Mouse (Mus musculus): ENCODE results near the gene Surf6. TPM values are rescaled to one million over a fixed set of nuclear protein-coding genes. Genes with fewer than 3 reads are reported as not detected.
"Not testable (repeated sequence)": the region's sequence is repeated elsewhere in the genome, so short reads cannot be mapped to it uniquely, and the experiment has no call there.

Gene Surf6
- total RNA-seq, 2 experiments from 2014 or later: 6.1 to 7.6 TPM

DNA sequence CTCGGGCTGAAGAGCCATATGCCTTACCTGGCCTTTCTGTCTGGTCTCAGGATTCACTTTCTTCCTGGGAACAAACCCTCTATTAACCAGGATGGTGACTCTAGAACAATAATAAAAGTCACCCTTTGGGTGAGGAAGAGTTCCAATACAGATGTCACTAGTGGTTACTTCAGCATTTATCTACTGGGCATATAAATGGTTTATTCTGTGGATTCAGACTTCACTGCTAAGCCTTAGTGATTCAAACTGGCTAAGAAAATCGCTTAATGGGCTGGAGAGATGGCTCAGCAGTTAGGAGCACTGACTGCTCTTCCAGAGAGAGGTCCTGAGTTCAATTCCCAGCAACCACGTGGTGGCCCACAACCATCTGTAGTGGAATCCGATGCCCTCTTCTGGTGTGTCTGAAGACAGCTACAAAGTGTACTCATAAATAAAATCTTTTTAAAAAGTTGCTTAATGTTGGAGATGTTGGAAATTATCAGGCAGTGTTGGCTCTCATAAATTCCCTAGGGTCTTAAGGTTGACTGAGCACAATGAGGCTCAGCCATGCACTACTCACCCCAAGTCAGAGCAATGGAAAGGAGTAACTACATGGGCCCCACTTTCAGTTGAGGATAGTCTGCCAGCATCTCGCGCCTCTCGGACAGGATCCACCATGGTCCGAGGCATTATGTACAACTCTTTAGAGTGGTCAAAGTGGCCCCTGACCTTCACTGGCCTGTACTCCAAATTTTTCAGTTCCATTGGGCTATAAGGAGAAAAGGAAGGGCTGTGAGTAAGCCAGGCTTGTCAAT lies 11.7 kb upstream of the Surf6 start:
- ATAC-seq (replicated peaks; ENCODE audit: low FRiP score, poor library complexity, severe bottlenecking): no peak

DNA sequence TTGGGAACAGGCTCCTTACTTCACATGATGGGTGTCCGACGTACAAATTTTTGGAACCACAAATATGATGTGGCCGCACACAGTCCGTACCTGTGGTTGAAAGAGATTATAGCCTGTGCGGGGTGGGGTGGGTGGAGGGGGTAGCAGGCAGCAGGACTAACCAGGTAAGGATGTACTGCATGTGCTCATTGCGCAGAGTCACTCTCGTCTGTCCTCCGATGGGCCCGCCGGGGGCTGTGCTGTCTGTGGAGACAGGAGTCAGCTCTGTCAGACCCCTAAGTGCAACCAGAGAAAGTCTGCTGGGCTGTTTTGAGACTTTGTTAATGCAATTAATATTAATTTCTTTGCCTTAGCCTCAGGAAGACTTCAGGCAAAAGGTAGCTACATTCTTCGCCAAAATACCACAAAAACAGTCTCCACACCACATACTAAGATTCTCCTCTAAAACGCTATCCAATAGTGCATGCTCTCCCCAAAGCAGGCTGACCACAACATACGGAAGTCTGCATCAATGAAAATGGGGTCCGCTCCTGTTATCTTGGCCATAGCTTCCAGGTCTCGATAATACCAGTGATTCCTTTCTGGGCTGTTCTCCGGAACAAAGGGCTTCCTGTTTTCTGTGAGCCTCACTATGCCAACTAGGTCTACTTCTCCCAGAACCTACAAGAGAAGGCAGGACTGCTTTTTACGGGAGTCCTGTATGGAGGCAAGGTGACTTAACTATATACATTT lies 10.9 kb upstream of the Surf6 start:
- no peak for ATAC-seq (replicated peaks; ENCODE audit: low FRiP score, poor library complexity, severe bottlenecking)

DNA sequence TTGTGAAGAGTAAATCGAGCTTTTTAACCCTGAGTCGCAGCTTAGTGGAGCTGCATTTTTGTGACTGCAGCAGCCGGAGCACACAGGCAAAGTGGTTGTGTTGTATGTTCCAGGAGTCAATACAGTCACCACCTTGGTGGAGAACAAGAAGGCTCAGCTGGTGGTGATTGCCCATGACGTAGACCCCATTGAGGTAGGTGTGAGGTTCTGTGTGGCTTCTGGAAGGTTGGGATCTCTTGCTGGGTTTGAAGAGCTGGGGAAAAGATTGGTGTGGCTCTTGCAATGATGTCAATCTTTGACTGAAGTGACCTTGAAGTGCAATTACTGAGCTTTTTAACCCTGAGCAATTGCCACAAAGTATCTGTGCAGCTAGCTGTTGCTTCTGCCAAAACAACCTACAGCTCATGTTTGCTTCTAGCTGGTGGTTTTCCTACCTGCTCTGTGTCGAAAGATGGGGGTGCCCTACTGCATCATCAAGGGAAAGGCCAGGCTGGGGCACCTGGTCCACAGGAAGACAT lies 9.6 kb upstream of the Surf6 start:
- ATAC-seq (replicated peaks; ENCODE audit: low FRiP score, poor library complexity, severe bottlenecking): no peak

DNA sequence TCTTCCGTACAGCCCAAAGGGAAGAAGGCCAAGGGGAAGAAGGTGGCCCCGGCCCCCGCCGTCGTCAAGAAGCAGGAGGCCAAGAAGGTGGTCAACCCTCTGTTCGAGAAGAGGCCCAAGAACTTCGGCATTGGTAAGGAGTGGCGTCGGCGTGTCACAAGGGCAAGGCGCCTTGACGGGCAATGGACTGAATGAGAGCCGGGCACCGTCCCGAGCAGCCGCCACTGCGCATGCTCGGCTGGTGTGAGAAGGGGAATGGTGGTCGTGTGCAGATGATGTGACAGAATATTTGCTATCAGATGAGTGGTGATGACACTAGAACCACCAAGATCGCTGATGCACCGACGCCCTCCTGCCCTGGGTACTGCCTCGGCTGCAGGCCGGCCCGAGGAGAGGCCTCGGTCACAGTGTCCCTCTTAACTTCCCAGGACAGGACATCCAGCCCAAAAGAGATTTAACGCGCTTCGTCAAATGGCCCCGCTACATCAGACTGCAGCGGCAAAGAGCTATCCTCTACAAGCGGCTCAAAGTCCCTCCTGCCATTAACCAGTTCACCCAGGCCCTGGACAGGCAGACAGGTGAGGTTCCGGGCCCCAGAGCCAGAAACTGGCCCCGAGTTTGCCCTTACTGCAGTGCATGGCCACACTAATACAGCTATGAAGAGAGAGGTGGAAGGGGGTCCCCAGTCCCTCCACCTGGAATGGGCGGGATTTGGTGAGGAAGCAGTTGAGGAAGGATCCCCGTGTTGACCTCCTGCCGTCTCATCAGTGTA lies 8.5 kb upstream of the Surf6 start:
- ATAC-seq (replicated peaks; ENCODE audit: low FRiP score, poor library complexity, severe bottlenecking): peak; percentile 47

DNA sequence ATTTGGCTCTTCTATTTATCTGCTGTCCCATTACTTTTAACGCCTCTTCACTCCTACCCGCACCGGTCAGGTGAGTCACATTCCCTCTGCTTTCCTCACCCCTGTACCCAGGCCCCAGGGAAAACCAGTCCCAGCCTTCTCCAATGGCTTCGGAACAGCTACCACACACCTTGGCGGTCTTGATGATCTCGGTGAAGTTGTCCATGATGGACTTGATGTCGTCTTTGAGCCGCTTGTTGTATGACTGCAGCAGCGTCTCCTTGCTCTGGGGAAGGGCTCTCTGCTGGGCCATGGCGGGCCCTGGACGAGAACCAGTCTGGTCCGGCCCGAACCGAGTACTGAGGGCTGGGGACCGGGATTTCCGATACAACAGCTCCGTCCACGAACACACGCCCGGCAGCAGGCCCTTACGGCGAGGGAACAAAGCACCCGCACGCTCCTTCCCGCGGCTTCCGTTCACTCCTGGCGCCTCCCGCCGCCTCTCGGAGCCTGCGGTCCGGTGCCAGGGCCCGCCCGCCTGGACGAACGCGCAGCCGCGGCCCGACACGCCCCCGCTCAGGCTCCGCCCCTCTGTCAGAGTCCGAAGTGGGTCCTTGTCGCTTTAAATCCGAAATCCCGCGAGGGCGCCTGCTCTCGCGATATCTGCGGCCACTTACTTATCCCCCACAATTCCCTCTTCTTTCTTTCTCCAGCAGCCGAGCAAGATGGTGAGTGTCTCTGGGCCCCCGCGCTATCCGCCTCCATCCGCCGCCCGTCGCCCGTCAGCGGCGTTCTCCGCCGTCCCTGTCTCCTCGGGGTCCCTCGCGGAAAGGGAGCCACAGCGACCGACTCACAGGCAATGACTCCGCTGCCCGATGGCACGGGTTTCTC lies 7.7 kb upstream of the Surf6 start, which contains the start of the genes Med22 and Rpl7a:
Gene Med22, minus strand, starts transcription at position 554 of the 870 bp plus-strand sequence.
Gene Rpl7a, plus strand, starts transcription at position 641 of the 870 bp plus-strand sequence.
- ATAC-seq (replicated peaks; ENCODE audit: low FRiP score, poor library complexity, severe bottlenecking): peak; percentile 86

DNA sequence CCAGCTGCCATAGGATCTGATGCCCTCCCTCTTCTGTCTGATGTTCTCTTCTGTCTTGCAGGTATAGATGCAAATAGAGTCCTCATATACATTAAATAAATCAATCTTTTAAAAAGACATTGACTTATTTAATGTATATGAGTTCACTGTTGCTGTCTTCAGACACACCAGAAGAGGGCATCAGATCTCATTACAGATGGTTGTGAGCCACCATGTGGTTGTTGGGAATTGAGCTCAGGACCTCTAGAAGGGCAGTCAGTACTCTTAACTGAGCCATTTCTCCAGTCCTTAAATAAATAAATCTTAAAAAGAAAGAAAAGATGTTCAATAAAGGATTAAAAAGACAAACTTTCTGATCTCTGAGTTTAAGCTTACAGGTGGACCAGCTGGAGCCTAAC lies 6.7 kb upstream of the Surf6 start:
- ATAC-seq (replicated peaks; ENCODE audit: low FRiP score, poor library complexity, severe bottlenecking): no peak

DNA sequence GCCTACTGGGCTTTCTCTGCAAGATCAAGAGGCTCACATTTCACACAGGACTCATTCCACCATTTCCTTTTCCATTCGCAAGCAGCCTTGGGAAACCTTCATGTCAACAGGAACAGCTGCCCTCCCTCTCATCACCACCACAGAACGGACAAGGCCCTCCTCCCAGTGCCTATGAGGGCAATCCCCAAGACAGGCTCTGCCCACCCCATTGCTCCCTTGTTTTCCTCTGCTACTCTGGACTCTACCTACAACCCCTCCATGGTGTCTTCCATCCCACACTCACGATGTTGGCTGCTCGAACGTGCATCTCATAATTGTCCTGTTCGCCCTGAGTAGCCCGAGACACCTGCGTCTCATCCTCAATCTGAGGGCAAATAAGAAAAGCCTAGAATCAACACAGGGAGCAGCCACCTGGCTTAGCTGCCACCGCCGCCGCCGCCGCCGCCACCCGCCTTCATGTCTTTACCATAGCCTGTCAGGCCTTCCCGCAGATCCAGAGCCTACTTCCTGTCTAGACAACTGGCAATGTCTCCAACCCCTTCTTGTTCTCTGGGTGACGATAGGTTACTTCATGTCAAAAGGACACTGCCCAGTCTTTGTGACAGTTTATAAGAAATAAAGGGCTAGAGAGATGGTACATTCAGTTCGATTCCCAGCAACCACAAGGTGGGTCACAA lies 6.2 kb upstream of the Surf6 start:
- ATAC-seq (replicated peaks; ENCODE audit: low FRiP score, poor library complexity, severe bottlenecking): no peak

DNA sequence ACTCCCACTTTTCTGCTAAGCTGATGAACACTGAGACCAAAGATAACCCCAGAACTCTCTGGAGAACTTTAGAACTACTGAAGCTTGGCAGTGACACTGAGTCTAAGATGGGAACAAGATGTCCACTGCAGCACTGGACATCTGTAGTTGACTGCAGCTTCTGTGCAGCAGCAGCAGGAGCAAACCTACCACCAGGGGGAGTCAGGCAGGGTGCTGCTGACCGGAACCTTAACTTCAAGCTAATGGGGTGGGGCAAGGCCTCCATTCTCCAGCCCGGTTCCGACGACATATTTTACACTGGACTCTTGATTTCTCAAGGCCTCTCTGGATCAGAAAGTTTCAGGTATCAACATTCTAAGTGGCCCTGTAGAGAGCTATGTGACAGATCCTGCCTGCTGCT lies 4.4 kb upstream of the Surf6 start:
- no peak for ATAC-seq (replicated peaks; ENCODE audit: low FRiP score, poor library complexity, severe bottlenecking)

DNA sequence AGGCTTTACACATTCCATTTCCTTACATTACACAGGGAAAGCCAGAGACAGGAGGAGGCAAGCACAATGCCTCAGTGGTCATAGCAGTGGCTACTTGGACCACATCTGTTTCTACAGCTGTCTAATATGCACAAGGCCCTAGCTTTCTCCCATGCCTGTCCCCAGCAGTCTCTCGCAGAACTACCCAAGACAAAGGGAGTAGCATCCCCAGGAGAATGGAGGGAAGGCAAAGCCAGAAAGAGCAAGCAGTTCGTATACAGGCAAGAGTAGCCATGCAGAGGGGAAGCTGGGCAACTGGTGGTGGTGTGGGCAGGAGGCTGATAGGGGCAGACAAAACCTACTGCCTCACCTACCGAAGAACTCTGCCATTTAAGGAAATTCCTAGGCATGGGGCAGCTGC lies 3.8 kb upstream of the Surf6 start:
- no peak for ATAC-seq (replicated peaks; ENCODE audit: low FRiP score, poor library complexity, severe bottlenecking)

DNA sequence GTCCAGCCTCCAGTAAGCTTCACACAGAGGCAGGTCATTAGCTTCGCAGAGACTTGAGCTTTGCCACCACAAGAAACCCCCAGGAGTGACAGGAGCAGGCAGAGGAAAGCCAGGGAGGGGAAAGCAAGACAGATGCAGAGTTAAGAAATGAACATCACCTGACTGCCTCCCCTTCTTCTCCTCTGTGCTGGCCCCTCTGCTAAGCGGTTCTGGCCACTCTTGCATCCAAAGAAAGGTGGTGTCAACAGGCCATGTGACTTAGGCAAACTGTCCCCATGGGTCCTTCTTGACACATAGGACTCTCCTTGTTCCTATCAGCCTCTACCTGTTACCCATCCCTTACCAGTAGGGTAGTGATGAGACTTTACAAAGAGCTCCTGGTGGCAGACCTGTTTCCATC lies 3.3 kb upstream of the Surf6 start:
- no peak for ATAC-seq (replicated peaks; ENCODE audit: low FRiP score, poor library complexity, severe bottlenecking)

DNA sequence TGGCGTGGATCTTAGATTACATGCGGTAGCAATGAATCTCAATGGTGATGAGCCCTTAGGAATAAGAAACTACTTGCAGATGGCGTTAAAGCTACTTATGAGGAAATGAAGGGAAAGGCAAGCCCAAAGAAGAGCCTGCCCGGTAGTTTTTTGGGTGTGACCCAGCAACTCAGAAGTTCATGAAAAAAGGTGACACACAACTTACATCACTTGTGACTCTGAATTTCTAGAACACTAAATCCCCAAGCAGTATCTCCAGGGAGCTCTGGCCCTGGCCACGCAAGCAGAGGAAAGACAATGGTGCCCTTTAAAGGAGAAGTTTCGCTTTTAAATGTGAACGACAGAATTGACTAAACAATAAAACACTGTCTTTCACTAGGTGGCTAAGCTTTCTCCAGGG lies 632 bp upstream of the Surf6 start:
- no peak for ATAC-seq (replicated peaks; ENCODE audit: low FRiP score, poor library complexity, severe bottlenecking)

DNA sequence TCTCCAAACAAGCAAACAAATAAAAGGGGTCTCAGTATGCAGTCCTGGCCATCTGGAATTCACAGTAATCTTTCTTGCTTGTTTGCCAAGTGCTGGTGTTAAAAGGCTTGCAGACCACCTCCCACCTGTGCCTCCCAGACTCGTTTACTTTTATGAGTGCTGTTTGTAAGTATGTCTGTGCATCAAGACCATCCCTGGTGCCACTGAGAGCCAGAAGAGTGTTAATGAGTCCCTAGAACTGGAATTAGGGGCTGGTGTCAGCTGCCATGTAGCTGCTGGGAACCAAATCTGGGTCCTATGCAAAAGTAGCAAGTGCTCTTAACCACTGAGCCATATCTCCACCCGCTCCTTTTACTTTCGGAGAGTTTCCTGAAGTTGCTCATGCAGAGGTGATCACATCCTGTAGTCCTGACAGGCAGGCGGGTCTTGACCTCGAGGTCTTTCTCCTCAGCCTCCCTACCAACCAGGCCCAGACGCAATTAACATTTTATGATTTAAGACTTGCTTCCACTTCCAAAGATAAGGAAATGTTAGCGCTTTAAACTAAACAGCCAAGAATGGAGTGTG lies 762 bp downstream of the Surf6 start:
- no peak for ATAC-seq (replicated peaks; ENCODE audit: low FRiP score, poor library complexity, severe bottlenecking)

DNA sequence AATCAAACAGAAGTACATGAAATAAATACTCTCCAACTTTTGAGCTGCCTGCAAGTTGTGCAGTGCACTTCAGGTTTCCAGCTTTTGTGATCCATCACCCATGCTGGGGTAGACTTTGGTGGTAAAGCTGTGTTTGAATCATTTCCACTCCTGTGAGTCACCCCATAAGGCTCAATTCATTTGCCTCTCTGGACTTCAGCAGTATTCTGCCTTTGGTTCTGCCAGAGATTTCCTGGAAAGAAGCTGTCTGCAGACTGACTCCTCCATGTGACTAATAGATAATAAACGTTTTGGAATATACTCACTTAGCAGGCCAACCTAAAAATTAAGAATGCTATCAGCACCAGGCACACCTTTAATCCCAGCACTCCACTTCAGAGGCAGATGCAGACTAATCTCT lies 1.9 kb downstream of the Surf6 start:
- ATAC-seq (replicated peaks; ENCODE audit: low FRiP score, poor library complexity, severe bottlenecking): no peak

DNA sequence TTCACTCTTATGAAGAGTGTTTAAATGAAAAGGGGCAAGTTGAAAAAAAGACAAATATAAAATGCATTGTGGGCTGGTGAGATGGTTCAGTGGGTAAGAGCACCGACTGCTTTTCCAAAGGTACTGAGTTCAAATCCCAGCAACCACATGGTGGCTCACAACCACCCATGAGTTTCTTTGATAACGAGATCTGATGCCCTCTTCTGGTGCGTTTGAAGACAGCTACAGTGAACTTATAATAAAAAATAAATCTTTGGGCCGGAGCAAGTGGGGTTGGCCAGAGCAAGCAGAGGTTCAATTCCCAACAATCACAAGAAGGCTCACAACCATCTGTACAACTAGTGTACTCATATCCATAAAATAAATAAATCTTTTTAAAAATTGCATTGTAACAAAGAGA lies 6.8 kb downstream of the Surf6 start:
- no peak for ATAC-seq (replicated peaks; ENCODE audit: low FRiP score, poor library complexity, severe bottlenecking)

DNA sequence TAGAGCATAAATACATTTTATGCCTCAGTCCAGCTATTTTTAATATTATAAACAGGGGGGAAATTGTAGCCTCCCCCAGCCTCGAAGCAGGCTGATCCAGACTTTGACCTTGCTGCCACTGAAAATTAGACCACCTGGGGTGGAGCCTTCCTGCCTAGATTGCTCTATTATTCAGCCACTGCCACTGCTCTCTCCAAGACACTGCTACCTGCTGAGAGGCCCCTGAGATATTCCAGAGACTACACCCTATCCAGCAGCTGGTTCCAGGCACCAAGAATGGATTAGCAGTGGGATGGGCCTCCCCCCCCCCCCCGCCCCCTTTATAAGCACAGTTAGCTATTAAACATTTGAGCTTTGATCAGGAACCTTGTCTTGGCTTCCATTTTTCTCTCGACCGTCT lies 16.5 kb downstream of the Surf6 start:
- not testable (repeated sequence) for ATAC-seq (replicated peaks; ENCODE audit: low FRiP score, poor library complexity, severe bottlenecking)

DNA sequence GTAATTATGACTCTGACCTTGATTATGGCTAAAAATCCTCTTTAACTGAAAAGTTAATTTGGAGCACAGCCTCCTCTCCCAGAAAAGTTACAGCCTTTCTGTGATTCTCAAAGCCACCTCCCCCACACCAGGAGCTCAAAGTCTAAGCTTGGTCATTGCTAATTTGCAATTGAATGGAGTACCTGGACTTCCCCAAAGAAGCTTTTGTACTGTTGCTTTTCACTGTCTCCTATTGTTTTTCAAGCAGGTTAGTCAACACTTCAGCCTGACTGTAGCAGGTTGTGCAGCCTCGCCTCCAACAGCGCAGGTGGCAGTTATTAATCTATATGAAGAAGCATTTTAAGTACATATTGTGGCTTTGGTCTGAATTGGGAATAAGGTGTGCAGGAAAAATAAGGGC lies 17.1 kb downstream of the Surf6 start:
- not testable (repeated sequence) for ATAC-seq (replicated peaks; ENCODE audit: low FRiP score, poor library complexity, severe bottlenecking)

DNA sequence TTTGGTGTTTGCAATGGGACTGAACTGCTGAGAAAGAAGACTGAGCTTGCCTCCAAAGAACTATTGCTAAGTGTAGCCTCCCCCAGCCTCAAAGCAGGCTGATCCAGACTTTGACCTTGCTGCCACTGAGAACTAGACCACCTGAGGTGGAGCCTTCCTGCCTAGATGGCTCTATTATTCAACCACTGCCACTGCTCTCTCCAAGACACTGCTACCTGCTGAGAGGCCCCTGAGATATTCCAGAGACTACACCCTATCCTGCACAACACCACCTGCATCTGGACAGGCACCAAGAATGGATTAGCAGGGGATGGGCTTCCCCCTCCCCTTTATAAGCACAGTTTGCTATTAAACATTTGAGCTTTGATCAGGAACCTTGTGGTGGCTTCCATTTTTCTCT lies 24.1 kb downstream of the Surf6 start:
- ATAC-seq (replicated peaks; ENCODE audit: low FRiP score, poor library complexity, severe bottlenecking): no peak

DNA sequence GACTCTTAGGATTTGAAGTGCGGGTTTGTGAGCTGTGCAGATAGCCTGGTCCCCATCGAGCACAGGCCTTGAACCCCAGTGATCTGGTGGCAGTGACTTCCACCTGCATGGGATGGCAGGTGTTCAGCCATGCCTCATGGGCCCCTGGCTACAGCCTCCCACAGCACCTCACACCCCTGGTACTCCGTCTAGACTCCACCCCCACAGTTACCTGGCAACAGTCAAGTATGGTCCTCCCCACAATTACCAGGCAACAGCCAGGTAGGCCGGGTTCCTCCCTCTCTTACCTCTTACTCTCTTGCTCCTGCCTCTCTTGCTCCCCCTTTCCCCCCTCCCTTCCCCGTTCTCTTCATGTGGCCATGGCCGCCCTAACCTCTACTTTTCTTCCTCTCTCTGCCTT lies 32.0 kb downstream of the Surf6 start:
- ATAC-seq (replicated peaks; ENCODE audit: low FRiP score, poor library complexity, severe bottlenecking): no peak

DNA sequence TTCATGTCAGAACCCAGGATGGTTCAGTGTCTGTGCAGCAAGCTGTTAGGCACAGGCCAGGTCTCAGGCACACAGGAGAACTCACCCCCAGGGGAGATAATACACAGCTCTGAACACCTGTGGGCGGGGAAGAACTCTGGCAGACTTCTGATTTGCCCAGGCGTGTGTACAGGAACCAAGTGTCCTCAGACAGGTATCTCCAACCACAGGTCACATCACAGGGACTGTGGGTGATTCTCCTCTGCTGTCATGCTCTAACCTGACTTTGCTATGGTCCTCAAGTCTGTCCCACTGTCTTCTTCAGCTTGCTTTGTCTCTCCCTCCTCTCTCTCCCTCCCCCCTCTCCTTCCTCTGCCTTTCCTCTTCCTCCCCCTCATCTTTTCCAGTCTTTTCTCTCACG lies 37.8 kb downstream of the Surf6 start, which contains the start of gene Abo:
Gene Abo, minus strand, starts transcription at position 101 of the 400 bp plus-strand sequence.
- no peak for ATAC-seq (replicated peaks; ENCODE audit: low FRiP score, poor library complexity, severe bottlenecking)

All from erythroblast, adult 5-6 weeks (primary cell).